10 mouse cellular contexts compared by ENCODE assay signal in the genomic region with DNA sequence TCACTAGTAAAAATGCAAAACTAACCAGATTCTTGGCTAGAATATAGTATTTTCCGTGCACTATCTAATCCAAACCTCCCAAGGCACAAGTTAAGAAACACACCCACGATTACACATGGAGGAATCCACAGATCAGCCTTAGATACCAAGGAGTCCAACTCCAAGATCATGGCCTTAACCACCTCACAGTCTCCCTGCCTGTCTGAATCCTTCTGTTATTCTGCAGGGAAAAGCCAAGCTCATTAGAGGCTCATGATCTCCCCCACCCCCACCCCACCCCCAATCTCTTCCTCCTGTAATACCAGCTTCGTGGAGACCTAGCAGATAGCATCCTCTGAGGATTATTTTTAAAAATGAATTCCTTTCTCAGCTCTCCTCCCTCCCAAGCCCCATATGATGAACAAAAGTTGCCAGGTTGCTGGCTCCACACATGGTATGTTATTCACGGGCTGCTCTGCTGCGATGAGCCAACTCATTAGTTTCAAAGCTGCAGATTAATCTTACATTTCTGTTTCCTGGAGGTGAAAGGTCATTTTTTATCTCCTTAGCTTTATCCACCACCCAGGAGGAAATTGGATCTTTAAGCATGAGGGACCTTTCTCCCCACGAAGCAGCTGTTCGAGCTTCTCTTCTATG. TPM values are rescaled to one million over a fixed set of nuclear protein-coding genes. Genes with fewer than 3 reads are reported as not detected.
DNase-seq lines count a peak whose midpoint lies in the region; ATAC-seq lines count a peak whose summit lies in the region.
"Had no signal": no experiment of that assay in that cellular context is flagged by ENCODE, and none has a peak within 500 bp of the region (broad histone marks: within the 10 kb centered on the region; RNA-seq: fewer than 3 reads in every experiment).

No protein-coding gene starts in this region.

- no peaks in the 10 kb centered on the region for H3K36me3 ChIP-seq in midbrain, embryonic 10.5 days
- H3K36me3 ChIP-seq in midbrain, embryonic 11.5 days (ENCODE audit: control insufficient read depth, insufficient read depth, low read length), result no peaks in the 10 kb centered on the region
- H3K36me3 ChIP-seq in embryonic facial prominence, embryonic 12.5 days, result no peaks in the 10 kb centered on the region
- H3K36me3 ChIP-seq in intestine, embryonic 15.5 days, result no peaks in the 10 kb centered on the region
- H3K36me3 ChIP-seq: liver, embryonic 15.5 days; neural tube, embryonic 12.5 days had no signal

- peak overlapping the region; percentile 23 for H3K27ac ChIP-seq in midbrain, embryonic 10.5 days (replicated peaks)
- H3K27ac ChIP-seq in midbrain, embryonic 11.5 days (ENCODE audit: low read depth, low read length), result no peak overlapping the region
- peak overlapping the region; percentile 50; the same call in 1 of the 2 replicates for H3K27ac ChIP-seq in embryonic facial prominence, embryonic 12.5 days
- no peak overlapping the region for H3K27ac ChIP-seq in intestine, embryonic 15.5 days
- H3K27ac ChIP-seq: liver, embryonic 15.5 days; neural tube, embryonic 12.5 days had no signal

- no peak for ATAC-seq in midbrain, embryonic 11.5 days (ENCODE audit: low FRiP score)
- 0 out of 2 replicates have a peak, but pooled peaks have one; percentile 10 for ATAC-seq in embryonic facial prominence, embryonic 12.5 days (ENCODE audit: insufficient number of reproducible peaks, insufficient read depth, low FRiP score, low TSS enrichment)
- ATAC-seq in intestine, embryonic 15.5 days, result peak; percentile 53

- peaks cover 8% of the 10 kb centered on the region; the same call in 1 of the 2 replicates for H3K27me3 ChIP-seq in midbrain, embryonic 10.5 days (ENCODE audit: low read depth, poor library complexity, severe bottlenecking)
- no peaks in the 10 kb centered on the region for H3K27me3 ChIP-seq in midbrain, embryonic 11.5 days (ENCODE audit: control insufficient read depth, insufficient read depth, low read length)
- H3K27me3 ChIP-seq in embryonic facial prominence, embryonic 12.5 days, result no peaks in the 10 kb centered on the region
- H3K27me3 ChIP-seq in intestine, embryonic 15.5 days (replicated peaks), result no peaks in the 10 kb centered on the region
- H3K27me3 ChIP-seq: liver, embryonic 15.5 days; neural tube, embryonic 12.5 days had no signal

- WGBS in midbrain, embryonic 10.5 days, result 14% methylated on average over 7 of the region's 7 CpGs
- WGBS in midbrain, embryonic 11.5 days, result 16% methylated on average over 7 of the region's 7 CpGs
- WGBS in embryonic facial prominence, embryonic 12.5 days, result 13% methylated on average over 7 of the region's 7 CpGs
- 13% methylated on average over 7 of the region's 7 CpGs for WGBS in intestine, embryonic 15.5 days

- intact Hi-C loops in heart, postnatal 14 days (cut with DNase I), result loop anchor here (5.0 to 10.0 kb wide), 2 partner anchors 55 to 243 kb away; no protein-coding TSS in a partner anchor

- H3K9ac ChIP-seq in midbrain, embryonic 11.5 days (ENCODE audit: low read length), result no peak overlapping the region; the same call in 1 of the 2 replicates
- H3K9ac ChIP-seq in embryonic facial prominence, embryonic 12.5 days, result no peak overlapping the region
- H3K9ac ChIP-seq in intestine, embryonic 15.5 days, result no peak overlapping the region
- H3K9ac ChIP-seq: liver, embryonic 15.5 days; neural tube, embryonic 12.5 days had no signal

- no peaks in the 10 kb centered on the region for H3K9me3 ChIP-seq in midbrain, embryonic 10.5 days (replicated peaks)
- no peaks in the 10 kb centered on the region for H3K9me3 ChIP-seq in midbrain, embryonic 11.5 days (ENCODE audit: control insufficient read depth, low read length)
- H3K9me3 ChIP-seq in embryonic facial prominence, embryonic 12.5 days, result no peaks in the 10 kb centered on the region
- H3K9me3 ChIP-seq in intestine, embryonic 15.5 days, result no peaks in the 10 kb centered on the region
- H3K9me3 ChIP-seq: liver, embryonic 15.5 days; neural tube, embryonic 12.5 days had no signal

- peaks cover 37% of the 10 kb centered on the region for H3K4me1 ChIP-seq in midbrain, embryonic 10.5 days
- peaks cover 6% of the 10 kb centered on the region for H3K4me1 ChIP-seq in midbrain, embryonic 11.5 days (ENCODE audit: control insufficient read depth, insufficient read depth, low read length)
- peaks cover 25% of the 10 kb centered on the region for H3K4me1 ChIP-seq in embryonic facial prominence, embryonic 12.5 days
- peaks cover 15% of the 10 kb centered on the region; the same call in 1 of the 2 replicates for H3K4me1 ChIP-seq in intestine, embryonic 15.5 days (replicated peaks)
- H3K4me1 ChIP-seq: liver, embryonic 15.5 days had no signal

- no peak overlapping the region for H3K4me3 ChIP-seq in midbrain, embryonic 10.5 days
- no peak overlapping the region for H3K4me3 ChIP-seq in midbrain, embryonic 11.5 days (ENCODE audit: low read depth, low read length)
- H3K4me3 ChIP-seq in embryonic facial prominence, embryonic 12.5 days, result no peak overlapping the region
- H3K4me3 ChIP-seq in intestine, embryonic 15.5 days (replicated peaks), result no peak overlapping the region
- H3K4me3 ChIP-seq: liver, embryonic 15.5 days; neural tube, embryonic 12.5 days had no signal

- DNase-seq in heart, adult 11 months, result peak; percentile 71
- no peak for DNase-seq in heart, postnatal 14 days
- no peak for DNase-seq in midbrain, embryonic 10.5 days (ENCODE audit: low spot score)
- DNase-seq in midbrain, embryonic 11.5 days (ENCODE audit: low spot score, missing footprints), result no peak
- DNase-seq in ovary, postnatal 10 days (ENCODE audit: low spot score), result no peak
- DNase-seq in left cerebral cortex, adult 9 months (ENCODE audit: low spot score in 2 of 2), result no peak

- no peak overlapping the region for H3K4me2 ChIP-seq in midbrain, embryonic 11.5 days
- H3K4me2 ChIP-seq in embryonic facial prominence, embryonic 12.5 days (replicated peaks), result no peak overlapping the region
- no peak overlapping the region for H3K4me2 ChIP-seq in intestine, embryonic 15.5 days (replicated peaks)
- H3K4me2 ChIP-seq: liver, embryonic 15.5 days had no signal

RNA-seq across cellular contexts. Expression of a gene that starts 21.5 kb away (rescaled TPM):
- total RNA-seq in heart, postnatal 14 days (2021), result 1 to 10 TPM; 7.2 to 9.6 TPM
- polyA plus RNA-seq in midbrain, embryonic 10.5 days (2016; fragmentation: Nextera tagmentation; extraction: Ambion mirVana), result 3.0 and 5.7 TPM in 2 replicates
- polyA plus RNA-seq in midbrain, embryonic 11.5 days (2014; fragmentation: Nextera tagmentation; extraction: Ambion mirVana), result 6.8 and 7.7 TPM in 2 replicates
- 7.5 and 8.0 TPM in 2 replicates for polyA plus RNA-seq in embryonic facial prominence, embryonic 12.5 days (2016; fragmentation: Nextera tagmentation; extraction: Ambion mirVana)
- polyA plus RNA-seq in intestine, embryonic 15.5 days (2015; fragmentation: Nextera tagmentation; extraction: Ambion mirVana), result 6.7 and 7.2 TPM in 2 replicates

Comparison
In these comparisons a context has a peak if more than half of its experiments do, and no peak if none do; other contexts are left out.
1. H3K27ac ChIP-seq: peak in midbrain, embryonic 10.5 days (single experiment) and embryonic facial prominence, embryonic 12.5 days (single experiment); none in midbrain, embryonic 11.5 days (single experiment) and intestine, embryonic 15.5 days (single experiment).